Mouse (Mus musculus) cerebellum, adult (tissue): ENCODE results near the gene Trip6.
A peak's percentile ranks its signal among the peaks of the same experiment; 100 is the strongest.
"Not testable (repeated sequence)": the region's sequence is repeated elsewhere in the genome, so short reads cannot be mapped to it uniquely, and the experiment has no call there.

ENCODE experiments used
- ATAC-seq: cut with Nextera tagmentation; 2 replicates; pipeline ENCODE4 v1.9.2; 2017; ENCODE audit warnings: mild to moderate bottlenecking, moderate library complexity, mixed read lengths; ENCODE audit not compliant: insufficient number of reproducible peaks, low FRiP score, low TSS enrichment

Trip6 gene

GRCm38 (mm10) chr5:137303609-137304008 lies 10.6 kb downstream of the Trip6 start:
- ATAC-seq, result no peak

- ATAC-seq, result no peak
Measured at GRCm38 (mm10) chr5:137301253-137301652, 13.0 kb downstream of the Trip6 start.

- no peak for ATAC-seq
Measured at GRCm38 (mm10) chr5:137299240-137299639, 15.0 kb downstream of the Trip6 start.

- ATAC-seq, result no peak
Measured at GRCm38 (mm10) chr5:137297126-137297525, 17.1 kb downstream of the Trip6 start.

GRCm38 (mm10) chr5:137295712-137296111 lies 18.5 kb downstream of the Trip6 start:
- ATAC-seq, result no peak

GRCm38 (mm10) chr5:137295296-137295695 lies 18.9 kb downstream of the Trip6 start:
- no peak for ATAC-seq

- ATAC-seq, result no peak
Measured at GRCm38 (mm10) chr5:137294744-137295093, 19.5 kb downstream of the Trip6 start.

- ATAC-seq, result peak; percentile 85
Measured at GRCm38 (mm10) chr5:137293839-137294743, 20.1 kb downstream of the Trip6 start, which contains the start of gene Ufsp1. Gene Ufsp1 (plus strand): TSS chr5:137294629.

GRCm38 (mm10) chr5:137293282-137293681 lies 20.9 kb downstream of the Trip6 start:
- ATAC-seq, result peak; percentile 16; the same call in 1 of the 2 replicates

- ATAC-seq, result no peak
Measured at GRCm38 (mm10) chr5:137291381-137291926, 22.8 kb downstream of the Trip6 start.

GRCm38 (mm10) chr5:137290677-137291076 lies 23.5 kb downstream of the Trip6 start:
- ATAC-seq, result no peak

- no peak for ATAC-seq
Measured at GRCm38 (mm10) chr5:137289591-137290365, 24.4 kb downstream of the Trip6 start.

GRCm38 (mm10) chr5:137288999-137289470 lies 25.2 kb downstream of the Trip6 start:
- ATAC-seq, result no peak

GRCm38 (mm10) chr5:137287953-137288743 lies 26.1 kb downstream of the Trip6 start:
- no peak for ATAC-seq

GRCm38 (mm10) chr5:137287032-137287952 lies 26.9 kb downstream of the Trip6 start, which contains the start of gene Ache:
Gene Ache (plus strand): TSS chr5:137287519.
- peak; percentile 47 for ATAC-seq

- peak; percentile 63 for ATAC-seq
Measured at GRCm38 (mm10) chr5:137286655-137287031, 27.6 kb downstream of the Trip6 start.

GRCm38 (mm10) chr5:137285986-137286385 lies 28.2 kb downstream of the Trip6 start:
- ATAC-seq, result no peak

GRCm38 (mm10) chr5:137285045-137285444 lies 29.2 kb downstream of the Trip6 start:
- no peak for ATAC-seq

GRCm38 (mm10) chr5:137284411-137284810 lies 29.8 kb downstream of the Trip6 start:
- ATAC-seq, result not testable (repeated sequence)
